Mouse (Mus musculus): ENCODE data around the gene Tex38.

The Tex38 gene

DNA sequence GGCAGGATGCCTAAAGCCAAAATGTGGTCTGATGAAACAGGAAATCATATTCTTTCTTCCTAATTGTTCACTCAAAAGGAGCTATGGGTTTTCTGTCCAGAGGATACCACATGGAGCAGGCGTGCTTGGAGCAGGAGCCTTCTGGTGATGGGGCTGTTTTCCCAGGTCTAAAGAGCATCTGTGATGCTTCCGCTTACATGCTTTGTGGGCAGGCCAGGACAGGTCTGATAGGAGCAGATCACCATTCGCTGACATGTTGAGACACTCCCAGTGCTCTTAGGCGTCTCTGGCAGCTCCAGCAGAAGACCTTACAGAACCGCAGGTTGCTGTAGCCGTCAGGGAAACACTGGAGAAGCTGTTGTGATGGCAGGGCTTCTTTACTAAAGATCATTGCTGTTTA is 5.8 kb downstream of the Tex38 start:
- DNase-seq (ENCODE audit: extremely low spot score, low read depth, low spot score): no peak

DNA sequence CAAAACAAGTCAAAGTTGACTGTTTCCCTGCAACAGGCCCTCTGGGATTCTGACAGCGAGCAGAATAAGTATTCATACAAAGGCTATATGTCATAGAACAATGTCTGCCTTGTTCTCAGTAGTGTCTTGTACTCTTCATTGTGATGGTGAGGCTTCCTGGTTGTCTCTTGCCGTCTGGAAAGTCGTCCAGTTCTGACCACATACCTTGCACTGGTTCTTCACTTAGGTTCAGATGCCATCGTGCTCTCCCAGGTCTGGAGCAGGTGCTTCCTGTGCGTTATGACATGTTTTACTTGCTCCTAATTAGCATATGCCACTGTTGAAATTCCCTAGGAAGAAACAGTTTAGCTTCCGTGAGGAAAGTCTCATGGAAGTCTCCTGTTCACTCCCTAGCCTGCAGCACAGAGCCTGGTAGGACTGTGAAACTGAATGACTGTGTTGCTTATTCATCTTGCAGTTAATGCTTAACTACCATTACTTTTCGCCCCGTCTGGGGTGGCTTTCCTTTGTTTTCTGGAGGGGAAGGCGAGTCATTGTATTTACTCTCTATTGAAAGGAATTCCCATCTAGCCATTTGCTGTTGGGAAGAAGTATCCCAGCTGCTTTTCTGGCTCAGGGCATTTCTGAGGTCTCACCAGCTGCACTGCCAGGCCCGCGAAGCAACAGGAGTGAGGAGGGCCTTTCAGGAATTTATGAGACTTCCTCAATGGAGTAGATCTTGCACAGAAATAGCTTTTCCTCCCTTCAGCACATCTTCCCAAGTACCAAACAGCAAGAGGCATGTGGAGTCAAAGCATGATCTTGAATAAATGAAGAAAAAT is 13.0 kb downstream of the Tex38 start:
- DNase-seq (ENCODE audit: extremely low spot score, low read depth, low spot score): no peak

DNA sequence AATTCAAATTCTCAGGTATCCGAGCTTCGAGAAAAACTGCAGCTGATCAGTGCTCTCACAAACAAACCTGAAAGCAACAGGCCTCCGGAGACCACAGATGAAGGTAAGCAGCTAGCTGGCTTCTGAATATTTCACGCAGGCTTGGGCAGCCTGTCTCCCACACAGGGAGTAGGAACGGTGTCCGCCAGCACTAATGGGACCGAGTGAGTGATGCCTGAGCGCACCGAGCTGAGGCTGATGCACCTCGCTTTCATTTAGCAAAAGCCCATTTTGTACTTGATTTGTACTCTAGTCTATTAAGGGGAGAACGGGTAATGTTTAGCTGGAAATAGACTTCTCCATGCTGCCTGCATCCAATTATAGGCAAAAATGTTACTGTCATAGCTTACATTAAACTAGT is 16.2 kb downstream of the Tex38 start:
- no peak for DNase-seq (ENCODE audit: extremely low spot score, low read depth, low spot score)

DNA sequence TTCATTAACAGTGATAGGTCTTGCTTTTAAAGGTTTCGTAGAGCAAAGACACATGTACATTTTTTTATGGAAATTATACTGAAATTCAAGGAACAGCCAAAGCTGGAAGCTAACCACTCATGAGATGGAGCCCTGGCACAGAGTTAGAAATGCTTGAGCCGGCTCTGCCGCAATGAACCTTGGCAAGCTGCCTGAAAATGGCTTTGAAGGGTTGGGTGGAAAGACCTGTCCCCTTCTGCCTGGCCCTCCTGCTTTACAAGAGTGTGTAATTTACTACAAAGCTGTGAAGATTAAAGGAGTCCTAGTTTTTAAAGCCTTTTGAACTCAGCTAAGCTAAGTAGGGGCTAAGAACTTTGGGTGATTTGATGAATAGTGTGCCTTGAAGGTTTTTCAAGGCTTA is 19.6 kb downstream of the Tex38 start:
- DNase-seq (ENCODE audit: extremely low spot score, low read depth, low spot score): no peak

DNA sequence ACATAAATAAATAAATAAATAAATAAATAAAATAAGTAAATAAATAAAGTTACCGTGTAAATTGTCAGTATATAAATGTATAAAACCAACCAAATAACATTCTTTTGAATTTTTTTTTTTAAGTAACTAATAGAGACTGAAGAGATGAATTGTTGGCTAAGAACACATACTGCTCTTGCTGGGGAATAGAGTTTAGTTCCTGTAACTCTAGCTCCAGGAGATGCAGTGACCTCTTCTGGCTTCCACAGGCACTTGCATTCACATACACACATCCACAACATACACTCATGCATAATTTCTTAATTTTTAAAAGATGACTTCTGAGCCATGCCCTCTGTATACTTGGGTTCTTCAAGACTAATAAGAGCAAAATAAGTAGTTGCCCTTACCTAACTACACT is 26.0 kb downstream of the Tex38 start:
- DNase-seq (ENCODE audit: extremely low spot score, low read depth, low spot score): no peak

DNA sequence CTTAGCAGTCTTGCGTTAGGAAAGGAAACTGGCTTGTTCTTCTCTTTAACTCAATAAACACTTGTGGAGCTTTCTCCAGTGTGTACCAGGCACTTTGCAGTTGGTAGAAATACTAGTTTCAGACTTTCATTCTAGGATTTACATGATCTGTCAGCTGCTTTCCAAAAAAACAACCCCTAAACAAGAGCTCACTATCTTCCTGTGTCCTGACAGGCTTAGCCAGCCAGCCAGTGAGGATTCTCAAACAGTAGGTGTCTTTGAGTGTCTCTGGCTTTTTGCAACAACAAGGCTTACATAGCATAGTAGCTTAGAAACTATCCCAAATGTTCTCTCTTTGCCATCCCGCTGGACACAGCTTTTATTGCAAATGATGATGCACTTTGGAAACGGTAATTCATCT is 26.7 kb downstream of the Tex38 start:
- DNase-seq (ENCODE audit: extremely low spot score, low read depth, low spot score): no peak

DNA sequence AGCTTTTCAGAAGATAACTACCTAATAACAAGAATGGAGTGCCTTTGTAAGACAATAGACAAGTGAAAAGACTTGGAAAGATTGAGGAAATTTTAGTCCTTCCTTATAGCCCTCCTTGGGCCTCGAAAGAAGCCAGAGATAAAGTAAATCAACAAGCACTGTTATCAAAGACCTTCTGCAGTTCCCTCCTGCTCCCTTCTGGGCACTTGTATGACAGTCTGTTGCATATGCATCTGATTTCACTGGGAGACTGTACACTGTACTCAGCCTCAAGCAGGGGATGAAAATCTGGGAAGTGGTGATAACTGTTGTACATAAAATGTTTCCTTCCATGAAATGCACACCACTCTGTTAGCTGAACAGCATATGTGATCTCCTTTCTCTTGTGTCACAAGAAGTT is 31.5 kb downstream of the Tex38 start:
- no peak for DNase-seq (ENCODE audit: extremely low spot score, low read depth, low spot score)

DNA sequence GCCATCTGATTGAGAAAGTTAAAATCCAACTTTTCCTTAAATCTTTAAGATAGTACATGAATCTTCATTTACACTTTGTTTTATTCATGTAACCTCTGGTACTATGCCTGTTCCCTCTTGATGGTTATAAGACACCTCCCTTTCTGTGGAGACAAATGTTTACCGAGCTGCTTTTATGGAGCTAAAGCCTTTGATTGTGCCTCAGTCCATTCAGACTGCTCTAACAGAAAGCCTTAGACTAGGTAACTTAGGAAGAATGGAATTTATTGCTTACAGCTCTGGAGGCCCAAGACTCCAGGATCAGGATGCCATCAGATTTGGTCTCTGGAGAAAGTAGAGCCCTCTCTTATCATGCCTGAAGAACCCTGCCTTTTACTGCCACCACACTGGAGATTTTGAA is 32.6 kb downstream of the Tex38 start:
- DNase-seq (ENCODE audit: extremely low spot score, low read depth, low spot score): no peak

DNA sequence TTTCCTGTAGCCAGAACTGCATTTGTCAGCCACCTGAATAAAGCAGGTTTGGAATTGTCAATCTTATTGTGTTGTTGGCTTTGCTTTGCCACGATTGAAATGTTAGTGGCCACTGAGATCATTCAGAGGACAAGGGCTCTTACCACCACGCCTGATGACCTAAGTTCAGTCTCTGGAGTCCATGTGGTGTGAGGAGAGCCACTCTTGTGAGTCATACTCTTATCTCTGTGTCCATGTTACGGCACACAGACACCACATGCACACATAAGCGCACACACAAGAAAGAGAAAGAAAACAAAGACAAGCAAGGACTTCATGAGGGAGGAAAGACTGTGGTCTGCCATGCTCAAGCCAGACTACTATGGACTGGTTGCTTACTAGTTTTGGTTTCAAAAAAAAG is 37.7 kb downstream of the Tex38 start:
- DNase-seq (ENCODE audit: extremely low spot score, low read depth, low spot score): no peak

DNA sequence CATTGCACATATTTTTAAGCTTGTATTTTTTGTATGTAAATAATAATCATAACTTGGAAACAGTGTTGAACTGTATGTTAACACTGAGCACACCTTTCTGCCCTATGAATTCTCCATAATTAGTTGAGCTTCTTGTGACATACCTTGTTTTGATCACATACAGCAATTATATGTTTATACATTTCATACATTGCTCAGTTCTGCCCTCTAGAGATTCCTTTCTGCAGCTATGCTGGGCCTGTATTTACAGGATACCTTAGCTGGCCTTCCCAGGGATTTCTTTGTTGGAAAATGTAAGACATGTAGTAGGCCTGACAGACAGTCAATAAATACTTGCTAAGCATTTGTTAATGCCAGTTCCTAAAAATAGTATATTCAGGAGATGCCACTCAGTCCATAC is 38.2 kb downstream of the Tex38 start:
- DNase-seq (ENCODE audit: extremely low spot score, low read depth, low spot score): no peak

DNA sequence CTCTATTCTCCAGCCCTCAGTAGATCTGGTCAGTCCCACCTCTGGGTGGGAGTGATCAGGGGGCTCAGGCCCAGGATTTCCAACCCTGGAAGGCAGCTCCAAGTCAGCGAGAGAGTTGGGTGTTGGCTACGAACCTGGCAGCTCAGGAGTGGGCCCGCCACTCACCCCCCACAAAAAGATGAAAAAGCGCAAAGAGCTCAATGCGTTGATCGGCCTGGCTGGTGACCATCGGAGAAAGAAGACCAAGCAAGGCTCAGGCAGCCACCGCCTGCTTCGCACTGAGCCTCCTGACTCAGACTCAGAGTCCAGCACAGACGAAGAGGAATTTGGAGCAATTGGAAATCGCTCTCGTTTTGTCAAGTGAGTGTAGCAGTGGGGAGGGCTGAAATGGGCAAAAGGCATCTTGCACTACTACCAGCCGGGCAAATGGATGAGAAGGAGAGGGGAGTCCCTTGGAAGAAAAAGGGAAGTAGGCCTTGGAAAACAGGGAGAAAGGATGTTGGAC is 42.3 kb downstream of the Tex38 start:
- no peak for DNase-seq (ENCODE audit: extremely low spot score, low read depth, low spot score)

DNA sequence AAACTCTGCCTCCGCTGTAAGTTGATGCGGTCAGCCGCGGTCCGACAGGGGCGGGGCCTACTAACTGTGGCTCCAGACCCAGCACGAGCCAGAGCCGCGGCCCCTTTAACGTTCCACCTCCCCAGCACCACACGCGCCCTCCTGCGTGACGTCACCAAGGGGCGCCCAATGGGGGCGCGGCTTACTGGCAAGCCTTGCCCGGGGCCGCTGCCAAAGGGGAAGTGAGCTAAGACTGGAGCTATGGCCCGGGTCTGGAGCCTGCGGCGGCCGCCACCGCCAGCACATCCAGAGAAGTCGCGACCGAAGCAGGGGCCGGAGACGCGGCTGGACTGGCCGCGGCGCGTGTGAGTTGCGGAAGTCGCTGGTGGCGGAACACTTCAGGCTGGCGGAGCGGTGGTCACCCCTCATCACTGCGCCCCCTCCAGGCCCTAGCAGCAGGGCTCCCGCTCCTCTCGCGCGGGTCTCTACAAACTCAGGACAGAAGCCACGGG is 43.2 kb downstream of the Tex38 start, which contains the start of gene Efcab14:
Efcab14 (plus strand) TSS at position 194 of the 491 bp plus-strand sequence.
- DNase-seq (ENCODE audit: extremely low spot score, low read depth, low spot score): peak; percentile 88

DNA sequence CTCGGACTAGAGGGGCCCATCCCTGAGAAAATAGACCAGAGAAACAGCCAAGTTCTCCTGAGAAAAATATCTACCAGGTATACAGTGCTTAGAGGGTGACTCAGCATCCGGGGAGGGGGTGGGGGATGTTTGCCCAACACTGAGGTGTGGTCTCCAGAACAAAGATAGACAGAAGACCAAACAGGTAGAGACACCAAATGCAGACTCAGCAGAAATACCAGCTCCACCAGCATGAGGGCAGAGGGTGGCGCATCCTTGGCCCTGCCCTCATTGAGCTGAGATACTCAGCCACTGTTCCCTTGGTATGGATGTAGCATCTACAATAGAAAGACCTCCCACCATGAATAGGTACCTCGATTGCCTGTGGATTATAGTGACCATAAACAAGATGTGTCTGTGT is 46.0 kb downstream of the Tex38 start:
- DNase-seq (ENCODE audit: extremely low spot score, low read depth, low spot score): no peak

DNA sequence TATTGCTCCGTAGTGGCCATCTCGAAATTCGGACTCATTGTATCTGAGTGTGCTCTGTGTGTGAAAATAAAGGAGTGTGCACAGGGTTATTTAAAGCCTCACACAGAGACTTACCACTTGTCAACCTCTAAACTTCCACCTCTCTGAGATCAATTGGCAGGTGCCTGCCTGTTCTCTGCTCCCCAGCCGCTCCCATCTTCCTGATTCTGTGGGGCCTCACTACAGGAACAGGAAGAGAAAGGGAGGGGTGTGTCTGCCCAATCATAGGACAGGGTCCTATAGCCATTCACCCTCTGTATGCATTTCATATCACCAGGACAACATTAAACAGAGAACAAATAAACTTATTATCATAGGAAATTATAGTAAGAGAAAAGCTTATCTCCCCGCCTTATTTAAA is 47.1 kb downstream of the Tex38 start:
- no peak for DNase-seq (ENCODE audit: extremely low spot score, low read depth, low spot score)

DNA sequence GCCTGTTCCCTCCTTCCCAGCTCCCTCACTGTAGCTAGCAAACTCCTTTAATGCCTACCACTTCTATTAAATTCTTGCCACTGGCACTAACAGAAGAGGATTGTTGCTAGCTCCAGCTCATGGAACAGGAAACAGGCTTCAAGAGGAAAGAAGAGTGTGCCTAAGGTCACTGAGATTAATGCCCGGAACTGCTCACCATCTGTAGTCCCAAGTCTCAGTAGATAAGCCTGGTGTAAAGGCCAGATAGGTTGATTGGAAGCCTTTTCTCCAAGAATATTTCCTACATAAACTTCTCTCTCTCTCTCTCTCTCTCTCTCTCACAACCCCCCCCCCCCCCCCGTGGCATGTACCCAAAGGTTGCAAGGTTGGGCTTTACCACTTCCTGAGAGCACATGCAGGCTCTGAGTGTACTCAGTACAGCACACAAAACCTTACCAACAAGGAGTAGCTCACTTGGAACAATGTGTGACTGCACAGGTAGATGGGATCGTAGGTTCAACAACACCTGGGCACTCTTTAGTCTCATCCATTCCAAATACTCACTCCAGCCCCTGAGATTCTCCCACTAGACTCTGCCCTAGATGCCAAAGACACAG is 48.5 kb downstream of the Tex38 start:
- no peak for DNase-seq (ENCODE audit: extremely low spot score, low read depth, low spot score)

DNA sequence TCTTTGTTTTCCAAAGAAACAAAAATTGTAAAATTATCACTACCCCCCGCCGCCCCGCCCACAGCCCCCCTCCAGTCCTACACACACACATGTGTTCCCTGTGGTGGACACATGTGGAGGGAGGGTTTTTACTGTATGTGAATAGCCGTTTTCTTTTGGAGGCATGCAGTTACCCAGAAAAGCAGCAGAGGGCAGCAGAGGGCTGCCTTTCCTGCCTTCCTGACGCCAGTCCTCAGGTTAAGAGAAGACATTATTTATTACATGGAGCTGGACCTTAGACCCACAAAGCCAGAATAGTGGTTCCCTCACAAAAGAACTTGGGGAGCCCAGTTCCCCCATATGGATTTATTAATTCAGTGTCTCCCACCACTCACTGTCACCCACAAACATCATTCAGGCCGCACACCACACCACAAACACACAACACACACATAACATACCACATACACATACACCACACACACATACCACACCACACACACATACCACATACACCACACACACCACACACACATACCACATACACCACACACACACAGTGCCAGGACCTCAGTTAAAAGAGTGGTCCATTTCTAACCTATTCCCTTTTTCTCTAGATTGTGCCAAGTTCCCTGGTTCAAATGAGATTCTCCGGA is 49.1 kb downstream of the Tex38 start:
- DNase-seq (ENCODE audit: extremely low spot score, low read depth, low spot score): no peak

Measured in hindlimb bud, embryonic 11.5 days (tissue).